Mouse (Mus musculus) G1E (cell line): ENCODE data around the gene Cbx5. TPM values are rescaled to one million over a fixed set of nuclear protein-coding genes. Genes with fewer than 3 reads are reported as not detected.
"Not testable (repeated sequence)": the region's sequence is repeated elsewhere in the genome, so short reads cannot be mapped to it uniquely, and the experiment has no call there.

Experiments used
- ATAC-seq: 2 replicates; pipeline ENCODE4 v1.8.0; 2016; ENCODE audit warnings: mild to moderate bottlenecking; ENCODE audit not compliant: insufficient number of reproducible peaks, poor library complexity, low FRiP score, severe bottlenecking; ENCODE audit errors: extremely low read depth
- DNase-seq: peaks from one replicate; pipeline ENCODE4 v3.0.0; 2012; ENCODE audit warnings: low spot score
- H3K27me3 ChIP-seq: 2 replicates; pipeline ENCODE4 v1.6.1; 2012; ENCODE audit warnings: mild to moderate bottlenecking, low read length, inconsistent platforms; ENCODE audit not compliant: insufficient read depth
- H3K36me3 ChIP-seq: replicated peaks from 2 replicates; pipeline ENCODE3; 2012; ENCODE audit warnings: mild to moderate bottlenecking, inconsistent platforms
- H3K4me1 ChIP-seq: 2 replicates; pipeline ENCODE4 v1.6.1; 2012; ENCODE audit warnings: low read depth, low read length, inconsistent platforms, mixed read lengths; ENCODE audit not compliant: insufficient read depth
- H3K4me3 ChIP-seq: 2 replicates; pipeline ENCODE4 v1.5.1; 2012; ENCODE audit warnings: low read depth, mild to moderate bottlenecking, inconsistent platforms, low read length, moderate library complexity, mixed read lengths
- H3K9me3 ChIP-seq: replicated peaks from 2 replicates; pipeline ENCODE4 v1.6.1; 2012; ENCODE audit warnings: inconsistent platforms
- CTCF ChIP-seq: IDR thresholded peaks from 2 replicates; pipeline ENCODE4 v1.5.1; 2012; ENCODE audit warnings: low read depth, low read length, inconsistent platforms, mixed read lengths
- GATA1 ChIP-seq: IDR thresholded peaks from 2 replicates; pipeline ENCODE4 v1.6.1; 2012; ENCODE audit warnings: borderline replicate concordance, low read length, inconsistent platforms, mixed read lengths
- GATA2 ChIP-seq: IDR thresholded peaks from 2 replicates; pipeline ENCODE4 v1.6.1; 2012; ENCODE audit warnings: low read depth, low read length, inconsistent platforms, borderline replicate concordance
- POLR2AphosphoS5 ChIP-seq: IDR thresholded peaks from 2 replicates; pipeline ENCODE4 v1.6.1; 2012; ENCODE audit warnings: low read depth, low read length, inconsistent platforms; ENCODE audit not compliant: insufficient replicate concordance
- TAL1 ChIP-seq: conservative IDR thresholded peaks from 2 replicates; pipeline ENCODE4 v1.6.1; 2012; ENCODE audit warnings: low read depth, low read length, inconsistent platforms, mixed read lengths
- polyA plus RNA-seq: library from polyadenylated mRNA; stranded (reverse); fragments of >175 nt; gene quantifications from 2 replicates; pipeline ENCODE4 v1.2.3, GENCODE M21; 2012
- total RNA-seq, 2 experiments: library from RNA; stranded (forward) in 1 of 2; stranded (reverse) in 1 of 2; fragments of 200-1000 nt in 1 of 2; fragments of >200 nt in 1 of 2; fragmentation: Nextera tagmentation in 1 of 2; gene quantifications; 2 replicates each; pipeline ENCODE4 v1.2.3; 2014 to 2017

Cbx5 gene
- total and polyA plus RNA-seq, 3 experiments: 9.5 to 300 (median 278) TPM

GRCm38 (mm10) chr15:103247078-103247781, 7.6 kb upstream of the Cbx5 start:
- Histone ChIP-seq H3K4me3 (no peak overlapping the region), H3K4me1 (peaks cover 69% of the 10 kb centered on the region), H3K9me3 (no peaks in the 10 kb centered on the region), H3K36me3 (peaks cover 88% of the 10 kb centered on the region), H3K27me3 (no peaks in the 10 kb centered on the region)
- ATAC-seq: no peak
- DNase-seq: no peak
- TF ChIP-seq GATA2: no peak
- TF ChIP-seq CTCF: no peak
- TF ChIP-seq POLR2AphosphoS5: 0 out of 2 replicates have a peak, but pooled peaks have one; percentile 59

- Histone ChIP-seq H3K9me3 (no peaks in the 10 kb centered on the region), H3K4me1 (peaks cover 53% of the 10 kb centered on the region)
- ATAC-seq: no peak
These were observed 6.0 kb upstream of the Cbx5 start for GRCm38 (mm10) chr15:103245616-103246015.

GRCm38 (mm10) chr15:103242885-103243284, 3.3 kb upstream of the Cbx5 start:
- peaks cover 64% of the 10 kb centered on the region for H3K36me3 ChIP-seq
- peak overlapping the region; percentile 76 for H3K4me3 ChIP-seq
- no peak for TF ChIP-seq GATA2
- no peak for TF ChIP-seq TAL1
- TF ChIP-seq CTCF: no peak
- TF ChIP-seq GATA1: no peak
- TF ChIP-seq POLR2AphosphoS5: no peak
- DNase-seq (no peak), ATAC-seq (no peak)
- H3K9me3 ChIP-seq: no peaks in the 10 kb centered on the region
- peaks cover 30% of the 10 kb centered on the region for H3K4me1 ChIP-seq
- no peaks in the 10 kb centered on the region for H3K27me3 ChIP-seq

More at GRCm38 (mm10) chr15:103245616-103246015, 6.0 kb upstream of the Cbx5 start:
- peak overlapping the region; percentile 20; the same call in 1 of the 2 replicates for H3K4me3 ChIP-seq
- H3K27me3 ChIP-seq: no peaks in the 10 kb centered on the region
- TF ChIP-seq GATA1: no peak
- TF ChIP-seq POLR2AphosphoS5: no peak
- TF ChIP-seq TAL1: no peak
- no peak for TF ChIP-seq CTCF
- TF ChIP-seq GATA2: no peak
- peaks cover 87% of the 10 kb centered on the region for H3K36me3 ChIP-seq
- DNase-seq: no peak

- DNase-seq, ATAC-seq, H3K27me3 ChIP-seq, H3K9me3 ChIP-seq: not testable (repeated sequence)
- peaks cover 34% of the 10 kb centered on the region for H3K4me1 ChIP-seq
- peak overlapping the region; percentile 76 for H3K4me3 ChIP-seq
- peaks cover 54% of the 10 kb centered on the region for H3K36me3 ChIP-seq
These were observed 1.7 kb upstream of the Cbx5 start for GRCm38 (mm10) chr15:103241071-103242018.

GRCm38 (mm10) chr15:103240160-103241028, 778 bp upstream of the Cbx5 start, which contains the start of gene Hnrnpa1:
Gene Hnrnpa1 (plus strand): TSS chr15:103240432.
- no peak for TF ChIP-seq GATA2
- peak; percentile 86; the same call in 1 of the 2 replicates for TF ChIP-seq POLR2AphosphoS5
- TF ChIP-seq GATA1: no peak
- no peak for TF ChIP-seq TAL1
- TF ChIP-seq CTCF: no peak
- no peaks in the 10 kb centered on the region for H3K9me3 ChIP-seq
- H3K4me1 ChIP-seq: peaks cover 33% of the 10 kb centered on the region
- H3K36me3 ChIP-seq: peaks cover 56% of the 10 kb centered on the region
- DNase-seq (peak; percentile 63), ATAC-seq (peak; percentile 72)
- H3K27me3 ChIP-seq: no peaks in the 10 kb centered on the region
- peak within 1 kb of the TSS; percentile 76 for H3K4me3 ChIP-seq
